Mouse (Mus musculus) brain, embryonic 14.5 days (tissue): ENCODE results near the gene Vac14.

ENCODE experiments used
- CTCF ChIP-seq: fragments of 200-500 bp; IDR thresholded peaks from 2 replicates; pipeline ENCODE4 v1.5.1; 2012; ENCODE audit warnings: inconsistent platforms, mild to moderate bottlenecking, moderate library complexity, borderline replicate concordance; ENCODE audit not compliant: insufficient read depth, insufficient read length; ENCODE audit errors: extremely low read depth
- POLR2A ChIP-seq: fragments of 200-500 bp; IDR thresholded peaks from 2 replicates; pipeline ENCODE4 v1.6.1; 2012; ENCODE audit warnings: mild to moderate bottlenecking, inconsistent platforms, borderline replicate concordance; ENCODE audit not compliant: poor library complexity, insufficient read depth, insufficient read length, severe bottlenecking; ENCODE audit errors: extremely low read depth

DNA sequence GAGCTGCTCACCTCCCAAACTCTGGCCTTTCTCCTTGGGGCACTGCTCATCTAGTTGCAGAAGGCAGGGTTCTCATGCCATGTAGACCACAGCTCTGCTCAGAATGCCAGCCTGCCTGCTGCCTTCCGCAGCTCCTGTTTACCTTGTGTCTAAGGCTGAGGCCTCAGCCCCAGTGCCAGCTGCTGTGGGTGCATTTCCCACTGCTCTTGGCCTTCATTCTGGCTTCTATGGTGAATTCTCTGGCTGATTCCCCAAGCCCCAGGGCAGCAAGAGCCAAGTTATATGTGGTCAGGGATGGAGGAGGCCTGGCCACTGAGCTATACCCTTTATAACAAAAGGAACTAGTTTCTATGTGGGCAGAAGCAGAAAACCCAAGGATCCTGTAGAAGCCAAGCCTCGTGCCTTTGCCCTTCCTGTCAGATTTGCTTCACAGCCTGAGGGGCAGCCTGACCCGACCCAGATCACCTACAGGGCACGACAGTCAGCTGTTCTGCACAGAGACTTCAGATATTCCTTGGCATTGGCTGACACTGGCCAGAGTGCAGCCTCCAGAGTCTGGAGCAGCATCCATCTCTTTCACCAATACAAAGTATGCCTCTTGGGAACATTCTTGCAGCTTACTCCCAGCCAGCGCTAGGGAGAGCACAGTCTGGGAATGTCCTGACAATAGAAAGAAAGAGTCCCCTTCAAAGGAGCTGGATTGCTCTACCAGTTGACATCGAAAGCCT, 44.8 kb downstream of the Vac14 start:
- no peak for TF ChIP-seq POLR2A
- TF ChIP-seq CTCF: no peak
